Mouse (Mus musculus): ENCODE measurements around the gene Dio1.

- TF ChIP-seq GATA1 (IDR thresholded peaks at IDR 0.05; ENCODE audit: low read length) (no peak), TAL1 (IDR thresholded peaks at IDR 0.05; ENCODE audit: low read length) (no peak)
These were observed 59.9 kb downstream of the Dio1 start for GRCm38 (mm10) chr4:107247110-107247509.
